Mouse (Mus musculus): ENCODE measurements at regions not wholly inside any gene's neighbourhood (a gene's known extent, or its start where the extent isn't known, plus 50 kb on each side); places are given as distances from the start of the nearest gene placed in this dataset.

- DNase-seq: no peak
Observed at GRCm38 (mm10) chr3:48658386-48658785, 1098.7 kb downstream of the Pcdh18 start.

DNA sequence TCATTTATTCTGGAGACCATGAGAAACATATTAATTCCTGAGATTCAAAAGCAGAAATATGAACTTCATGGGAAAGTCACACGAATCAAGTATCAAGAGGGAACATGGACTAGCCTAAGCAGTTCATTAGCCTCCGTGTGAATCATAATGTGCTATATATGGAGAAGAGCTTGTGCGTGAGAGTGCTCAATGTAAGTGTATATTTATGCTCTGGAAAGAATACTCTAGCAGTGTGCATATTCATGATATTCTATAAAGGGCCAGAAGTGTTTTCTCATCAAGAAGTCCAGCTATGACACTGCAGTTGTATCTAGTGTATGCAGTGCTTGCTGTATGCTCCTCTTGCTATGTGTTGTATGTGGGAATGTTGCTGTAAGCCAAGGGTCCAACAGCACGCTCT is 1102.0 kb downstream of the Pcdh18 start:
- DNase-seq: no peak

DNA sequence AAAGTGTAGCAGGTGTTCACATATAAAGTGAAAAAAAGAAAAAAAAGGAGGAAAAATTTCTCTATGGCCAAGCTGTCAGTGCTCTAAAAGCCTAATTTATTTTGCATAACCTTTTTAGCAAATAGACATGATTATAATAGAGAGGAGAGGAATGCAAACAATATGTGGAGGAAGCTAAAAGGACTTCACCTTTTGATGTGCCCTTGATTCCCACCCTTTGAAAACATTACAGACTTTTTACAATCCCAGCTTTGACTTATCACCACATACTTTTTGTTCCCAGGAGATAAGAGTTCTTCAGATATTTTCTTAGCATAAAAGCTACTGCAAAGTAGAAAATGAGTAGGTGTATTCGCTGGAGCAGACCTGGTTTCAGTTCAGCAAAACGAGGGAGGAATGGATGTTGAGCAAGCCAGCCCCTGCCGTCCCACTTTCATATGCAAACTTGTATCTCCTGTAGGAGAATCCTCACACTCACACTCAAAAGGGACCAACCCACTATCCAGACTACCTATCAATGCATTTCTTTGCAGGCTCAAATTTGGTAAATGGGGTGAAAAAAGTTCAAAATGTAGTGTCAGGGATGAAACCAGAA is 1125.1 kb downstream of the Pcdh18 start:
- DNase-seq: no peak

DNA sequence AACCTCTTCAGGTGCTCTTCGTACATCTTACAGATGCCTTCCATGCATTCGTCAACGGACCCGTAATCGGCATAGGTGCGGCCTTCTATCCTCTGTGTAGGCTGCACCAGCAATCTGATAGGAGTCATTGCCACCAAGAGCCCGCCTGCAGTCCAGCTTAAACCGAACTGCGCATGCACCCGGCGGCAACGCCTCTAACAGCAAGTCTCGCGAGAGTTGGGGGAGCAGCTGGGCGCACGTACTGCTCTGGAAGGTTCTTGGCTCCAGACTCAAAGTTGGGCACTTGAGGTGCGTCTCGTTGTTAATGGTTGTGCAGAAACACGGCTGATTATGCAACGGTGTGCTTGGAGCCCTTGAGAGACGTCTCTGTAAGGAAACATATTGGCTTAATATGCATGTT is 1148.2 kb downstream of the Pcdh18 start:
- DNase-seq: no peak

GRCm38 (mm10) chr3:48604840-48605239 is 1152.3 kb downstream of the Pcdh18 start:
- DNase-seq: no peak

GRCm38 (mm10) chr3:48587341-48587740 is 1169.8 kb downstream of the Pcdh18 start:
- no peak for DNase-seq

- peak in 1 of 2 experiments; percentile 18 for DNase-seq
Observed at GRCm38 (mm10) chr3:48586145-48586544, 1171.0 kb downstream of the Pcdh18 start.

DNA sequence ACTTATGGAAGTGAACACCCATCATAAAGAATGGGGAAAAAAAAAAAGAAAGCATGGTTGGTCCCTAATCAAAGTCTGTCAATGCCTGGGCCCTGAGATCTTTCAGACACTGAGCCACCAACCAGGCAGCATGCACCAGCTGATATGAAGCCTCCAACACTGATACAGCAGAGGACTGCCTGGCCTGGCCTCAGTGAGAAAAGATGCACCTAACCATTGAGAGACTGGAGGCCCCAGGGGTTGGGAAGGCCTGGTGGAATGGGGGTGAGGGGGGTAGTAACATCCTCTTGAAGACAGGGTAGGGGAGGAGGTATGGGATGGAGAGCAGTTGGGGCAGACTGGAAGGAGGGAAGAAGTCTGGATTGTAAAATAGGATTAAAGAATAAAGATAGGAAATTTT is 1172.8 kb downstream of the Pcdh18 start:
- no peak for DNase-seq

DNA sequence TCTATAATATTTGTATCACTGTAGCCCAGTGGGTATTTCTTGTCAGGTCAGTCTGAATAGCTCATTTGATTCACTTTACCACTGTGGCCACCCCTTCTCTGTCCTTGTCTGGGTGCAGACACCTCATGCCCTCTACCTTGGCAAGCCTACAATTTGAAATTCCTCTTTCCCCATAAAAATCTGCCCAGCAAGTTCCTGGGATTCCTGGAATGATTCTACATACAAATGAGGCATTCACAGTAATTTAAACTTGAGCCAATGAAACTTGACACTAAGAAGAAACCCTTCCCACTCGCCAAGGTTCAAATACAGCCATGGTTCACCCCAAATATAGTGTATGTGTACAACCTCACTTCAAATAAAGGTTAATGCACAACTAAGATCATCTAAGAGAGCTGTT is 1174.6 kb downstream of the Pcdh18 start:
- peak in 1 of 2 experiments; percentile 21 for DNase-seq

- no peak for DNase-seq
Observed at GRCm38 (mm10) chr3:48579971-48580370, 1177.2 kb downstream of the Pcdh18 start.

- DNase-seq: no peak
Observed at GRCm38 (mm10) chr3:48579229-48579628, 1177.9 kb downstream of the Pcdh18 start.

DNA sequence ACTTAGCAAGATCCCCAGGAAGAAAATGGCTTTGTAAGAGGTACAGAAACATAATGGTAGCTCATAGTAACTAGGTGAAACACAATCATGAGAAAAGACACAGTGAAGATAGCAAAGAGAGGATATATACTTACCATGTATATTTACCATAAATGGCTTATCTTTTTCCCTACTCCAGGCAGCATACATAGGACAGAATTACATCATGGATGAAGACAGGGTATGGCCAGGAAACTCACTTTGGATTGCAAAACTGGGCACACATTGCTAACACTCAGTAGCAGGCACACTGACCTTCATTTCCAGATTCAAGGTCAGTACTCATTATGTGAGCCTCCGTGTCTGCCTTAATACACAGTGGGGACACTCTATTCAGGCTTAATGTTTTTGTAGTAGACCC is 1210.5 kb downstream of the Pcdh18 start:
- no peak for DNase-seq

DNA sequence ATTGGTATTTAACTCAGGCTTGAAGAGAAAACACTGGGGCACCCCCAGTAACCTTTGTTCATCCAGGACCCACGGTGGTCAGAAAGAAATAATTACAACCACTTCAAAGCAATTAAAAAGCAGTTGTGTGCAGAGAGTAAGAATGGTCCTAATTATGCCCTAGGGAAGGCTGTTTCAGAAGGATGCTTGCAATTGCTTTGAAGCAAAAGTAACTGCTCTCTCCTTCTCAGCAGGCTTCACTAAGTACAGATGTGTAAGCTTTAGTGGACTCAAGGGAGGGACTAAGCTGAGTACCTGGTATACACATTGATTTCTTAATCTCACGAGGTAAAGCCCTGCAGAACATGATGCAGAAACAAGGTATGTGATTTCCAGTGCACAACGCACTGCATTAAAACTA is 1242.1 kb downstream of the Pcdh18 start:
- no peak for DNase-seq

DNA sequence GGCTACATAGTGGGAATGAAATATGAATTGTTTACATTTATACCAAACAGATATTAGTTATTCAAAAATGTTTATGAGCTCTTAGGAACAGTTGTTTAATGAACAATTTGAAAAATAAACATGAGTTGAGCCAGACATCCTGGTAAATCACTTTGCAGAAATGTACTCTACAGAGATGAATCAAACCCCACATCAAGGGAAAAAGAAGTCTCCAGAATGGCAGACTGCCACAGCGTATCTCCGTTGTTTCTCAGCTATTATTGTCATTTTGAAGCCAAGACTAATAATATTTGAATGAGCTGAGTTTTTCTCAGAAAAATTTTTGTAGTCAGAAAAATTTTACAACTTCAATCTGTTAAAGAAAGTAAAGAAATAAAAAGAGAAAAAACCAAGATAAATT is 1253.1 kb downstream of the Pcdh18 start:
- no peak for DNase-seq

DNA sequence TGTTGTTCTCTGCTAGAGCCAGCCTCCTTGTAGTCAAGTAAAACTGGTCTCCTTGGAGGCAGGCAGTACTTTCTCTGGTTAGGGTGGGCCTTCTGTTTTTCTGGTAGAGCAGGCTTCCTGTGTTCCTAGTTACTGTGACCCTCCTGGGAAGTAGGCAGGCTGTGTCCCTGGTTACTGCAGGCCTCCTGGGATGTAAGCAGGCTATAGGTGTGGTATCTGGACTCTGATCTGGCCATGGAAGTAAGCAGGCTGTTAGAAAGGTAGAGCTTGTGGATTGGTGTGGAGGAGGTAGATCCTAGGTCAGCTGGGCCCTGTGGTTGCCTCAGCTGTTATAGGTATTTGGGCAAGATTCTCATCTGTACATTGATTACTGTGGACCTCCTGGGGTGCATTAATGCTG is 1292.4 kb downstream of the Pcdh18 start:
- DNase-seq: no peak

DNA sequence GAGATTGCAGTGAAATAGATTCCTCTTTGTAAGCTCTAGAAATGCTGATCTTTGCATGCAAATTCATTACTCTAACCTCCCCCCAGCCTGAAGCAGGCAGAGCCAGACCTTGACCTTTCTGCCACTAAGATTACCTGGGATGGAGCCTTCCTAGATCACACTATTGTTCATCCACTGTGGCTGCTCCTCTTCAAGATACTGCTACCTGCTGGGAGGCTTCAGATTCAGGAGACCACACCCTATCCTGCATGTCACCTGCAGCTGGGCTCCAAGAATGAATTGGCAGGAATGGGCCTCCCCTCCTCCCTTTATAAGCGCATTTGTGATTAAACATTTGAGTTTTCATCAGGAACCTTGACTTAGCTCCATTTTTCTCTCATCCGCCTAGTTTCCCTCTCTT is 1315.2 kb downstream of the Pcdh18 start:
- no peak for DNase-seq

GRCm38 (mm10) chr3:48429406-48430033 is 1327.6 kb downstream of the Pcdh18 start:
- no peak for DNase-seq

DNA sequence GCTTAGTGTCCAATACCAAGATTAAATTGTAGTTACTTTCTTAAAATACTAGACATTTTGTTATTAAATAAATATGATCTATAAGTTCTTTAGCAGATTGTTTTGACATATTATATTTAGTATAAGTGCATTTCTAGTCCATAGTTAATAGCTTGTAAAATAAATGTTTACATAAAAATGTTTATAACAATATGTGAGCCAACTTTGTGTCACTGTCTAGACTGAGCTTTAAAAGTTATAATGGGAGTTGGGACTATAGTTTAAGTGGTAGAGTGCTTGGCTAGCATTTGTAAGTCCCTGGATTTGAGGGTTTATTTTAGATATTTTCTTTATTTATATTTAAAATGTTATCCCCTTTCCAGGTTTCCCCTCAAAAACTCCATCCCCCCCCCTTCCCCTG is 1367.3 kb downstream of the Pcdh18 start:
- DNase-seq: no peak
